Mouse (Mus musculus): ENCODE data around the gene Ankrd33b.

GRCm38 (mm10) chr15:31363981-31364361 is 3.6 kb downstream of the Ankrd33b start:
- no peak for TF ChIP-seq MAFK (IDR thresholded peaks at IDR 0.05; ENCODE audit: insufficient read depth, low read depth, low read length)
- no peak for TF ChIP-seq CHD2 (IDR thresholded peaks at IDR 0.05; ENCODE audit: low read depth, low read length)
- TF ChIP-seq ZC3H11A (IDR thresholded peaks at IDR 0.05; ENCODE audit: borderline replicate concordance, low read depth, low read length): no peak
- no peak for TF ChIP-seq HCFC1 (IDR thresholded peaks at IDR 0.05; ENCODE audit: borderline replicate concordance, insufficient read depth, low read length)
- TF ChIP-seq ZNF384 (IDR thresholded peaks at IDR 0.05; ENCODE audit: low read depth, low read length): no peak

All from ES-E14 (cell line).